In the genomic region with DNA sequence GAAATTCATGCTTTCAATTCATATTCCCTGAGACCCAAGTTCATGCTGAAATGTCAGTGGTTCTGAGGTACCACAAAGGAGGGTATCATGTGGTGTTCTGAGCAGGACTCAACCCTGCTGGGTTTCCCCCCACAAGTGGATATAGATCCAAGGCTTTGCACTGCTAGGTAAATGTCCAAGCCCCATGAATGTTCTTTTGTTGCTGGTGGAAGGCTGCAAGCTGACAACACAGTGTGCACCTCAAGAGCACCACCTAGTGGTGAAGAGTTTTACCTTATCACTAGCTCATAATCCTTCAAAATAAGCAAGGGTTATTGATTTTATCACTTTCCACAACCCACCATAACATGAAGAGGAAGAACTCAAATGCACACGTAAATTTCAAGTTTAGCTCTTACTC, we compare ENCODE assay signal across 10 mouse cellular contexts. TPM values are rescaled to one million over a fixed set of nuclear protein-coding genes. Genes with fewer than 3 reads are reported as not detected.
DNase-seq lines count a peak whose midpoint lies in the region; ATAC-seq lines count a peak whose summit lies in the region.
"Had no signal": no experiment of that assay in that cellular context is flagged by ENCODE, and none has a peak within 500 bp of the region (broad histone marks: within the 10 kb centered on the region; RNA-seq: fewer than 3 reads in every experiment).

No protein-coding gene starts in this region.

- no peak overlapping the region for H3K4me3 ChIP-seq in kidney, embryonic 16.5 days (ENCODE audit: low read length)
- no peak overlapping the region for H3K4me3 ChIP-seq in neural tube, embryonic 14.5 days (ENCODE audit: low read depth, low read length)
- H3K4me3 ChIP-seq: erythroblast, embryonic 14.5 days had no signal

- H3K4me2 ChIP-seq in kidney, embryonic 16.5 days (replicated peaks; ENCODE audit: low read depth, low read length) = no peak overlapping the region
- H3K4me2 ChIP-seq in neural tube, embryonic 14.5 days (ENCODE audit: low read depth, low read length) = no peak overlapping the region

- no peaks in the 10 kb centered on the region for H3K27me3 ChIP-seq in kidney, embryonic 16.5 days (ENCODE audit: insufficient read depth, low read length)
- no peaks in the 10 kb centered on the region for H3K27me3 ChIP-seq in neural tube, embryonic 14.5 days (ENCODE audit: control insufficient read depth, insufficient read depth, low read length)

- no peaks in the 10 kb centered on the region for H3K9me3 ChIP-seq in kidney, embryonic 16.5 days (ENCODE audit: low read length)
- no peaks in the 10 kb centered on the region for H3K9me3 ChIP-seq in neural tube, embryonic 14.5 days (ENCODE audit: control insufficient read depth, low read length)

- no peak overlapping the region for H3K27ac ChIP-seq in kidney, embryonic 16.5 days (ENCODE audit: low read length)
- H3K27ac ChIP-seq in neural tube, embryonic 14.5 days (ENCODE audit: low read depth, low read length) = 0 out of 2 replicates have a peak overlapping the region, but pooled peaks have one; percentile 30

- no peak overlapping the region for H3K9ac ChIP-seq in kidney, embryonic 16.5 days (replicated peaks; ENCODE audit: low read length)
- no peak overlapping the region for H3K9ac ChIP-seq in neural tube, embryonic 14.5 days (replicated peaks; ENCODE audit: low read depth, low read length)

- DNase-seq in kidney, adult 9 months = peak; percentile 65
- DNase-seq in T-cell, adult 2 months (ENCODE audit: low spot score) = peak; percentile 19
- peak; percentile 53 for DNase-seq in embryo, embryonic 9.5 days (ENCODE audit: extremely low spot score)
- peak; percentile 68 to 70 for DNase-seq in left cerebral cortex, postnatal 25 days (ENCODE audit: low spot score in 2 of 2)
- DNase-seq in urinary bladder, postnatal 36 days (ENCODE audit: low spot score in 2 of 2) = no peak

- no peaks in the 10 kb centered on the region for H3K4me1 ChIP-seq in kidney, embryonic 16.5 days (ENCODE audit: insufficient read depth, low read length)
- no peaks in the 10 kb centered on the region for H3K4me1 ChIP-seq in neural tube, embryonic 14.5 days (ENCODE audit: control insufficient read depth, insufficient read depth, low read length)

- no peak for ATAC-seq in kidney, embryonic 16.5 days (ENCODE audit: low FRiP score, low TSS enrichment)
- peak; percentile 56 for ATAC-seq in CD4-positive, CD25-positive, alpha-beta regulatory T cell, adult 4 months
- ATAC-seq in neural tube, embryonic 14.5 days (ENCODE audit: low read depth) = peak; percentile 81; the same call in 1 of the 2 replicates

- 14% methylated on average over 1 of the region's 1 CpGs for WGBS in kidney, embryonic 16.5 days
- 20% methylated on average over 1 of the region's 1 CpGs for WGBS in neural tube, embryonic 14.5 days

- H3K36me3 ChIP-seq in kidney, embryonic 16.5 days (ENCODE audit: insufficient read depth, low read length) = peaks cover 58% of the 10 kb centered on the region
- peaks cover 62% of the 10 kb centered on the region for H3K36me3 ChIP-seq in neural tube, embryonic 14.5 days (ENCODE audit: control insufficient read depth, insufficient read depth, low read length)

- intact Hi-C loops in left cerebral cortex, postnatal 25 days (cut with DNase I) = no loop called here

RNA-seq across cellular contexts. Expression of gene Car15, which starts 10.8 kb away (rescaled TPM):
- 35.7 and 48.6 TPM in 2 replicates for polyA plus RNA-seq in kidney, embryonic 16.5 days (2015; fragmentation: Nextera tagmentation; extraction: Ambion mirVana)
- 1 to 10 TPM; 4.1 to 5.2 TPM for polyA plus RNA-seq in CD4-positive, CD25-positive, alpha-beta regulatory T cell, adult 4 months (2017; shearing (Covaris generic))
- 10 to 100 TPM; 12.3 to 13.8 TPM for total RNA-seq in left cerebral cortex, postnatal 25 days (2021)
- 3.9 and 4.0 TPM in 2 replicates for polyA plus RNA-seq in neural tube, embryonic 14.5 days (2014; fragmentation: Nextera tagmentation; extraction: Ambion mirVana)

RNA-seq across cellular contexts. Expression of gene B830017H08Rik, which starts 16.0 kb away (rescaled TPM):
- polyA plus RNA-seq in kidney, embryonic 16.5 days (2015; fragmentation: Nextera tagmentation; extraction: Ambion mirVana) = 0.09 TPM in 1 of 2 replicates, not detected in the other
- not detected for polyA plus RNA-seq in CD4-positive, CD25-positive, alpha-beta regulatory T cell, adult 4 months (2017; shearing (Covaris generic))
- 1 to 10 TPM; 4.7 to 5.4 TPM for total RNA-seq in left cerebral cortex, postnatal 25 days (2021)
- polyA plus RNA-seq in neural tube, embryonic 14.5 days (2014; fragmentation: Nextera tagmentation; extraction: Ambion mirVana) = 4.7 and 6.5 TPM in 2 replicates
- polyA plus RNA-seq: erythroblast, embryonic 14.5 days; liver, embryonic 16.5 days had no signal

RNA-seq across cellular contexts. Expression of gene Gm20518, which starts 42.5 kb away (rescaled TPM):
- 2.6 TPM in 2 replicates for polyA plus RNA-seq in kidney, embryonic 16.5 days (2015; fragmentation: Nextera tagmentation; extraction: Ambion mirVana)
- polyA plus RNA-seq in CD4-positive, CD25-positive, alpha-beta regulatory T cell, adult 4 months (2017; shearing (Covaris generic)) = under 1 TPM; 0.28 to 0.38 TPM
- total RNA-seq in left cerebral cortex, postnatal 25 days (2021) = 1 to 10 TPM; 1.9 to 2.9 TPM
- polyA plus RNA-seq in neural tube, embryonic 14.5 days (2014; fragmentation: Nextera tagmentation; extraction: Ambion mirVana) = 0.21 and 0.36 TPM in 2 replicates

RNA-seq across cellular contexts. Expression of gene Tssk1, which starts 45.1 kb away (rescaled TPM):
- polyA plus RNA-seq in kidney, embryonic 16.5 days (2015; fragmentation: Nextera tagmentation; extraction: Ambion mirVana) = 0.09 TPM in 1 of 2 replicates, not detected in the other
- polyA plus RNA-seq in CD4-positive, CD25-positive, alpha-beta regulatory T cell, adult 4 months (2017; shearing (Covaris generic)) = not detected
- total RNA-seq in left cerebral cortex, postnatal 25 days (2021) = under 1 TPM in 1 of 2 experiments, not detected in 1; 0.09 TPM
- polyA plus RNA-seq in neural tube, embryonic 14.5 days (2014; fragmentation: Nextera tagmentation; extraction: Ambion mirVana) = 0.08 TPM in 1 of 2 replicates, not detected in the other
- polyA plus RNA-seq: erythroblast, embryonic 14.5 days; liver, embryonic 16.5 days had no signal

RNA-seq across cellular contexts. Expression of gene Dgcr2, which starts 49.4 kb away (rescaled TPM):
- 103 and 107 TPM in 2 replicates for polyA plus RNA-seq in kidney, embryonic 16.5 days (2015; fragmentation: Nextera tagmentation; extraction: Ambion mirVana)
- 10 to 100 TPM; 20.2 to 28.9 TPM for polyA plus RNA-seq in CD4-positive, CD25-positive, alpha-beta regulatory T cell, adult 4 months (2017; shearing (Covaris generic))
- 100 to 1,000 TPM in 1 of 2 experiments, 10 to 100 TPM in 1; 98.0 to 102 TPM for total RNA-seq in left cerebral cortex, postnatal 25 days (2021)
- 98.8 and 104 TPM in 2 replicates for polyA plus RNA-seq in neural tube, embryonic 14.5 days (2014; fragmentation: Nextera tagmentation; extraction: Ambion mirVana)

Comparison
In these comparisons a context has a peak if more than half of its experiments do, and no peak if none do; other contexts are left out.
1. DNase-seq: peak in kidney, adult 9 months (single experiment), T-cell, adult 2 months (single experiment), embryo, embryonic 9.5 days (single experiment) and left cerebral cortex, postnatal 25 days (2 of 2); none in urinary bladder, postnatal 36 days (0 of 2).